Comparison of ENCODE assay signal across 9 mouse cellular contexts in the genomic region with DNA sequence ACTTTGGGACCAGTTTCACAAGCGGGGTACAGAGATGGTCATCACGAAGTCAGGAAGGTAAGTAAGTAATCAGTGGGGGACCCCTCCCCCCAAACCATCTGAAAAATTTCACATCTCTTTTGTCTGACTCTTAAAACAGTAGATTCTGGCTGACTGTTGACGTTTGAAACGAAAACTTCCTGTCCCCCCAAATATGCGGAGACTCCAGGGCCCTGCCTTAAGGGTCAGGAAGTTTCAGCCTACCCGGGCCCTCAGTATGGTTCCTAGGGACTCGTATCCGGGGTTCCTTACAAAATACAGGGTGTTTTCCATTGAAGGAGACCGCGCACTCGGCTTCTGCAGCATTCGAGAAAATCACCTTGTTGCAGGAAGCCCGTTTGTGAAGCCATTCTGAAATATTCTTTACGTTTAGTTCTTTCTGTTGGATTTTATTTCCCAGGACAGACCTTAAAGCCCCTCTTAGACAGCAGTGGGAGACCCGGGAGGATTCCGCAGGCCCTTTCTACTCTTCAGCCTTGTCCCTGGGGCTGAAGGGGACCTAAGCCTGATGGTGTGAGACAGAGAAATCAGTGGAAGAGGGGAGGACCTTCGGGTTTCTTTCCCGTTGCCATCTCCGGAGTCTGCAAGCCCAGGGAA. TPM values are rescaled to one million over a fixed set of nuclear protein-coding genes. Genes with fewer than 3 reads are reported as not detected.
A peak's percentile ranks its signal among the peaks of the same experiment; 100 is the strongest.
DNase-seq lines count a peak whose midpoint lies in the region; ATAC-seq and TF ChIP-seq lines count a peak whose summit lies in the region.
"Had no signal": no experiment of that assay in that cellular context is flagged by ENCODE, and none has a peak within 500 bp of the region (broad histone marks: within the 10 kb centered on the region; RNA-seq: fewer than 3 reads in every experiment).

No protein-coding gene starts in this region.

- no peak for ATAC-seq in erythroblast, adult 5-6 weeks (replicated peaks; ENCODE audit: low FRiP score, poor library complexity, severe bottlenecking)
- no peak for ATAC-seq in liver, embryonic 12.5 days
- no peak for ATAC-seq in stomach, postnatal 0 days (ENCODE audit: low FRiP score, low TSS enrichment)

- no peak for DNase-seq in thymus, adult 2 months
- DNase-seq in thymus, postnatal 36 days = no peak
- no peak for DNase-seq in stomach, postnatal 0 days (ENCODE audit: low spot score)
- no peak for DNase-seq in urinary bladder, postnatal 4 days (ENCODE audit: low spot score in 2 of 2)
- no peak for DNase-seq in right cerebral cortex, adult 2 months (ENCODE audit: low spot score in 2 of 2)
- DNase-seq: cerebellum, adult 11-12 months had no signal

- H3K4me1 ChIP-seq in erythroblast, embryonic 14.5 days (ENCODE audit: control insufficient read depth) = no peaks in the 10 kb centered on the region
- H3K4me1 ChIP-seq in thymus, adult 2 months (replicated peaks; ENCODE audit: control insufficient read depth, insufficient read depth, low read length) = no peaks in the 10 kb centered on the region
- peaks cover 19% of the 10 kb centered on the region; the same call in 1 of the 2 replicates for H3K4me1 ChIP-seq in liver, embryonic 12.5 days
- H3K4me1 ChIP-seq in stomach, postnatal 0 days (replicated peaks; ENCODE audit: control insufficient read depth, insufficient read depth) = no peaks in the 10 kb centered on the region; the same call in 1 of the 2 replicates

- peak overlapping the region; percentile 52 for H3K4me3 ChIP-seq in erythroblast, embryonic 14.5 days (replicated peaks)
- H3K4me3 ChIP-seq in thymus, adult 2 months (ENCODE audit: control insufficient read depth, insufficient read depth, low read length) = 0 out of 2 replicates have a peak overlapping the region, but pooled peaks have one; percentile 14
- peak overlapping the region; percentile 49 for H3K4me3 ChIP-seq in liver, embryonic 12.5 days
- peak overlapping the region; percentile 40 for H3K4me3 ChIP-seq in stomach, postnatal 0 days (ENCODE audit: low read depth, low read length)

- peaks cover 86% of the 10 kb centered on the region for H3K27me3 ChIP-seq in erythroblast, embryonic 14.5 days (ENCODE audit: control insufficient read depth)
- H3K27me3 ChIP-seq in thymus, adult 2 months (ENCODE audit: control insufficient read depth, insufficient read depth, low read length) = peaks cover 23% of the 10 kb centered on the region
- peaks cover 99% of the 10 kb centered on the region for H3K27me3 ChIP-seq in liver, embryonic 12.5 days (replicated peaks)
- peaks cover 20% of the 10 kb centered on the region; the same call in 1 of the 2 replicates for H3K27me3 ChIP-seq in stomach, postnatal 0 days (ENCODE audit: control insufficient read depth, insufficient read depth, low read length)

- no peak for TF ChIP-seq POLR2A in thymus, adult 2 months (IDR thresholded peaks at IDR 0.05; ENCODE audit: control insufficient read depth, extremely low read depth, insufficient read depth, low read length, poor library complexity)

- peak overlapping the region; percentile 62 for H3K4me2 ChIP-seq in liver, embryonic 12.5 days
- H3K4me2 ChIP-seq in stomach, postnatal 0 days (replicated peaks; ENCODE audit: low read depth) = peak overlapping the region; percentile 53

- no peak overlapping the region for H3K27ac ChIP-seq in thymus, adult 2 months (ENCODE audit: control insufficient read depth, insufficient read depth, low read length)
- H3K27ac ChIP-seq in liver, embryonic 12.5 days = peak overlapping the region; percentile 60
- H3K27ac ChIP-seq in stomach, postnatal 0 days (replicated peaks) = peak overlapping the region; percentile 73

- H3K36me3 ChIP-seq in erythroblast, embryonic 14.5 days (ENCODE audit: control insufficient read depth) = no peaks in the 10 kb centered on the region
- H3K36me3 ChIP-seq in thymus, adult 2 months (ENCODE audit: control insufficient read depth, insufficient read depth, low read length) = no peaks in the 10 kb centered on the region
- no peaks in the 10 kb centered on the region for H3K36me3 ChIP-seq in liver, embryonic 12.5 days
- no peaks in the 10 kb centered on the region for H3K36me3 ChIP-seq in stomach, postnatal 0 days (ENCODE audit: control insufficient read depth, insufficient read depth, low read length)

- no peak for TF ChIP-seq EP300 in stomach, postnatal 0 days (optimal IDR thresholded peaks at IDR 0.05)

- H3K9me3 ChIP-seq in erythroblast, embryonic 14.5 days (ENCODE audit: control insufficient read depth, low read length) = no peaks in the 10 kb centered on the region
- H3K9me3 ChIP-seq in liver, embryonic 12.5 days (replicated peaks) = no peaks in the 10 kb centered on the region
- H3K9me3 ChIP-seq in stomach, postnatal 0 days (ENCODE audit: control insufficient read depth, low read length) = no peaks in the 10 kb centered on the region

- TF ChIP-seq CTCF in thymus, adult 2 months (IDR thresholded peaks at IDR 0.05; ENCODE audit: borderline replicate concordance, control insufficient read depth, extremely low read depth, insufficient read depth, low read length, poor library complexity) = no peak
- TF ChIP-seq CTCF in stomach, postnatal 0 days (IDR thresholded peaks at IDR 0.05; ENCODE audit: low read depth) = no peak

- 8% methylated on average over 19 of the region's 19 CpGs for WGBS in thymus, adult 2 months
- WGBS in liver, embryonic 12.5 days (ENCODE audit: insufficient replicate concordance) = 2% methylated on average over 19 of the region's 19 CpGs
- WGBS in stomach, postnatal 0 days = 13% methylated on average over 19 of the region's 19 CpGs

- peak overlapping the region; percentile 55 for H3K9ac ChIP-seq in liver, embryonic 12.5 days
- peak overlapping the region; percentile 58 for H3K9ac ChIP-seq in stomach, postnatal 0 days (ENCODE audit: low read length)

RNA-seq across cellular contexts. Expression of gene Tbx3, which starts 2.0 kb away (rescaled TPM):
- not detected in 2 replicates for polyA plus RNA-seq in erythroblast, embryonic 14.5 days (2012)
- total RNA-seq in erythroblast, adult 5-6 weeks (2015; ENCODE audit: low replicate concordance) = not detected in 2 replicates
- not detected in 2 replicates for total RNA-seq in erythroblast, adult 5-6 weeks (2017; ENCODE audit: low replicate concordance)
- polyA plus RNA-seq in thymus, adult 2 months (2012; rRNA removed) = 2.1 and 3.2 TPM in 2 replicates
- 9.3 and 10.7 TPM in 2 replicates for polyA plus RNA-seq in liver, embryonic 12.5 days (2016; fragmentation: Nextera tagmentation; extraction: Ambion mirVana)
- polyA plus RNA-seq in stomach, postnatal 0 days (2015; fragmentation: Nextera tagmentation; extraction: Ambion mirVana) = 6.8 and 7.5 TPM in 2 replicates
